Mouse (Mus musculus) R1 (cell line): ENCODE data around the gene Pde10a.

Experiments used
- DNase-seq: peaks from one replicate; pipeline ENCODE4 v3.0.0-alpha.2; 2018; ENCODE audit warnings: low read depth, low spot score

Pde10a gene

DNA sequence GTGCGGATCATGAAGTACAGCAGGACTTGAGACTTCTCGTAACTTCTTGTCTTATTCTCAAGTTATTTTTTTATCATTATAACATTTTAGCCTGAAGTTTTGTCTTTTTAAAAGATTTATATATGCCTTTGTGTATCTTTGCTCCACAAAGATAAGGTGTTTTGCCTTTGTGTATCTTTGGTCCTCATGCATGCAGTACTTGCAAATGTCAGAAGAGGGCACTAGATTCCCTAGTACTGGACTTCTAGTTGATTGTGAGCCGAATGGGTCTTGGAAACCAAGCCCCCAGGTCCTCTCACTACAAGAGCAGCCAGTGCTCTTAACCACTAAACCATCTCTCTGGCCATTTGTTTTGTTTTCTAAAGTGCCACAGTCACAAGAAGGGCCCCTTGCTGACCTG lies 55.2 kb downstream of the Pde10a start:
- DNase-seq: peak; percentile 34

- no peak for DNase-seq
These were observed 56.4 kb downstream of the Pde10a start for GRCm38 (mm10) chr17:8581579-8581978.

DNA sequence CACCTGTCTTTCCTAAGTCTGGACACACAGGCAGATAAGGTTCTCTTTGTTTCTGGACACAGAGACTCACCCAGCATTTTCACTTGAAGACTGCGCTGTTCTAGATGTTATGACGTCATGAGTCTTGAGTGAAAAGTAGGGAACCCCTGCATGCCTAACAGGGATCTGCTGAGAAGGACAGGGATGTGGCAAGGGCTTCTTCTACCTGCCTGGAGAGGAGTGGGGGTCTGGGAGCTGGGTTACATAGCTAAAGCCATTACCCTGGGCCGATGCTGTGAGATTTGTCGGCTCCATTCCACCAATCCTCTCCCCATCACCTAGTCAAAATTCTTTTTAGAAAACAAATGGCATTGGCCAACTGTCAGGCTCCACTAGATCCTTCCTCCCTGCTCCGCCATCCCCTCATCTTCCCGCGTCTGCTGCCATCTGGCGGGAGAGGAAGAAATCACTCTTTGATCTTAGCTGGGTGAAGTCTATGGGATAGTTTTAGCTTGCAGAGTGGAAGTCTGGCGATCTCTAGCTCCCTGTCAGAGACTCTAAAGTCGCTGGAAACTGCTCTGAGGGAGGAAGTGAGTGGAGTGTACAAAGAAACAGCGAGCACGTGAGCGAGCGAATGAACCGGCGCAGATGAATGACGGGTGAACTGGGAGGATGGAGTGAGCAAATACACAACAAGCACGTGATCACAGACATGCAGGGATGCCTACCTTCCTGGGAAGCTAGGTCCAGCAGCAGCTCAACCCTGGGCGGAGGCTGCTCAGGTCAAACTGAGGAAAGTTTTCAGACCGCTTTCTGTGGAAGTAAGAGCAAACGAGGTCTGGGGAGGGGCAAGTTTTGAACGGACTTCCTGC lies 67.5 kb downstream of the Pde10a start:
- peak; percentile 66 for DNase-seq

DNA sequence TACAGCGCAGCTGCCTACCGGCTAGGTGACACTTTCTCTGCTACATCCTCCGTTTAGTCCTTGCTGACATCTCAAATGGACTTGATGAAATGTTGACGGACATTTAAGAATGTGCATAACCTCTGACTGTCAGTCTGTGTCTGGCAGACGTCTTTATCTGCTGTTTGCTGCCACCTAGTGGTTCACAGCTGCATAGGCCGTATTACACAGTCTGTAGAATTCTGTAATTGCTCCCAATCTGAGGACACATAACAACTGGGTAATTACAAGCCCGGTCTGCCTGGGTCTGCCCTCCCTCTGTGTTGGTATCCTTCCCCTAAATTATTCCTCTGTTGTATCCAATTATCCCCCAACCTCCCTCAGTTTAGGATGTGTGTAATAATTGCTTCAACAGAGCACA lies 72.6 kb downstream of the Pde10a start:
- peak; percentile 63 for DNase-seq

DNA sequence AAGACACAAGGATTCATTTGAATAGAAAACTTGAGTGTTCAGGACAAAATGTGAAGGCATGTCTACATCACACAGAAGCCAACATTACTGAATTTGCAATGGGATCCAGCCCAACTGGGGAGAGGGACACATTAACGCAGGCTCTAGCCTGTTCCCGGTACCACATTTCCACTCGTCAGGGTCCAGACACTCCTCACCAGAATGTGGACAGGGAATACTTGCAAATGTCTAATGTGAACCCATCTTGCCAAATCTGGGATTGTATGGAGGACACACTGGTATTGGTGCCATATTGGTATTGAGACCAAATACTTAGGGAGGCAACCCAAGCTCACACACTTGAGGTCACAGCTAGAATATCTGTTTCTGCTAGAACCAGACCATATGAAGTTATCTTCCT lies 77.8 kb downstream of the Pde10a start:
- no peak for DNase-seq

GRCm38 (mm10) chr17:8605921-8606320 lies 80.7 kb downstream of the Pde10a start:
- no peak for DNase-seq

DNA sequence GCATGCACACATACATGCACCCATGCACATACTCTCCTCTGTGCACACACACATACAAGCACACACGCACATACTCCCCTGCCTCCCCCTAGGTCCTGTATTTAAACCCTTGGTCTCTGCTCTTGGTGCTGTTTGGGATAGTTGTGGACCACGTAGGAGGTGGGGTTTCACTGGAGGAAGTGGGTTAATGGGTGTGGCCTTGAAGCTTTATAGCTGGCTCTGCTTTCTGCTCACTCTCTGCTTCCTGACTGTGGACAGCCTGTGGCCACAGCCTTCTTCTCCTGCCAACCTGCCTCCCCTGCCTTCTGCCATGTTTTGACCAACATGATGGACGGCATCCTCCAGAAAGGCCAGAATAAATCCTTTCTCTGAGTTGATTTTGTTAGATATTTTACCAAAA lies 81.5 kb downstream of the Pde10a start:
- no peak for DNase-seq

GRCm38 (mm10) chr17:8611916-8612315 lies 86.7 kb downstream of the Pde10a start:
- DNase-seq: no peak

GRCm38 (mm10) chr17:8613882-8614551 lies 88.8 kb downstream of the Pde10a start:
- peak; percentile 72 for DNase-seq

GRCm38 (mm10) chr17:8620346-8620745 lies 95.2 kb downstream of the Pde10a start:
- no peak for DNase-seq

DNA sequence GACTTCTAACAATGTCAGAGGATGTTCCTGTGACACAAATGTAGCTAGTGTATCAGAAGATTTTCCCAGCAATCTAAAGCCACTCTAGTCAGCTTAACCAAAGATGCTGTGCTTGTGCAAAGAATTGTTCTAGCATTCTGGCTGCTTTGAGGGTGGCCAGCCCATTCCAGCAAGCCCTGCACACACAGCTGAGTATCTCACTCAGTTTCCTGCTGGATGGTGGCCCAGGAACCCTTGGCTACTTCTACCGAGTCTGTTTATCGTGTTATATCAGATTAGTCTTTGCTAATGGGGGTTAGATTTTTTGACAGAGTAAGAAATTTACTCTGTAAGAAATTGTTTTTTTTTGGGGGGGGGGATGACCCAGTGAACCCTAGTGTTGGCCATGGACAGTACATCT lies 95.9 kb downstream of the Pde10a start:
- no peak for DNase-seq

GRCm38 (mm10) chr17:8621906-8622305 lies 96.7 kb downstream of the Pde10a start:
- DNase-seq: no peak

GRCm38 (mm10) chr17:8626421-8626820 lies 101.2 kb downstream of the Pde10a start:
- no peak for DNase-seq

DNA sequence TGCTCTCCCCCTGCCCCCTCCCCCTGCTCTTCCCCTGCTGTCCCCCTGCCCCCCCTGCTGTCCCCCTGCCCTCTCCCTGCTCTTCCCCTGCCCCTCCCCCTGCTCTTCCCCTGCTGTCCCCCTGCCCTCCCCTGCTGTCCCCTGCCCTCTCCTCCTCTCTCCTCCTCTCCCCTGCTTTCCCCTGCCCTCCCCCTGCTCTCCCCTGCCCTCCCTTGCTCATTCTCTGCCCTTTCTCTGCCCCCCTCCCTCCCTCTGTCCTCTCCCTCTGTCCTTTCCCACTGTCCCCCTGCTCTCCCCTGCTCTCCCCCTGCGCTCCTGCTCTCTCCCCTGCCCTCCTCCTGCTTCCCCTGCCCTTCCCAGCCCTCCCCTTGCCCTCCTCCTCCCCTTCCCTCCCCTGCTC lies 106.5 kb downstream of the Pde10a start:
- DNase-seq: no peak

- DNase-seq: no peak
These were observed 108.4 kb downstream of the Pde10a start for GRCm38 (mm10) chr17:8633596-8633995.

- no peak for DNase-seq
These were observed 109.3 kb downstream of the Pde10a start for GRCm38 (mm10) chr17:8634476-8634875.

GRCm38 (mm10) chr17:8636231-8636630 lies 111.1 kb downstream of the Pde10a start:
- no peak for DNase-seq

GRCm38 (mm10) chr17:8636691-8637090 lies 111.5 kb downstream of the Pde10a start:
- DNase-seq: no peak

DNA sequence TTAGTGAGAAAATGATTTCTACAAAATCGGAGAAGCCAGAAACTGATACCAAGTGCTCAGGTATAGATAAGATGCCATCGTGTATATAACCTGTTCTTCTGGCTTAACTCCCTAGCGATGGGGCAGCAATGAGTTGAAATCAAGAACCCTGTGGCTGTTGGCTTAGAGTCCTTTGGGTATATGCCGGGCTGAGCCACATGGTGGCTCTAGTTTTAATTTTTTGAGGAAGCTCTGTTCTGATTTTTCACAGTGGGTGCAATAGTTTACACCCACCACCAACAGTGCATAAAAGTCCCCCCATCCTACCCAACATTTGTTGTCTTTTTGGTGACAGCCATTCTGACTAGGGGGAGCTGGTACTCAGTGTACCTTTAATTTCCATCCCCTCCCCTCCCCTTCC lies 112.0 kb downstream of the Pde10a start:
- no peak for DNase-seq

- peak; percentile 57 for DNase-seq
These were observed 114.7 kb downstream of the Pde10a start for GRCm38 (mm10) chr17:8639703-8640380.

DNA sequence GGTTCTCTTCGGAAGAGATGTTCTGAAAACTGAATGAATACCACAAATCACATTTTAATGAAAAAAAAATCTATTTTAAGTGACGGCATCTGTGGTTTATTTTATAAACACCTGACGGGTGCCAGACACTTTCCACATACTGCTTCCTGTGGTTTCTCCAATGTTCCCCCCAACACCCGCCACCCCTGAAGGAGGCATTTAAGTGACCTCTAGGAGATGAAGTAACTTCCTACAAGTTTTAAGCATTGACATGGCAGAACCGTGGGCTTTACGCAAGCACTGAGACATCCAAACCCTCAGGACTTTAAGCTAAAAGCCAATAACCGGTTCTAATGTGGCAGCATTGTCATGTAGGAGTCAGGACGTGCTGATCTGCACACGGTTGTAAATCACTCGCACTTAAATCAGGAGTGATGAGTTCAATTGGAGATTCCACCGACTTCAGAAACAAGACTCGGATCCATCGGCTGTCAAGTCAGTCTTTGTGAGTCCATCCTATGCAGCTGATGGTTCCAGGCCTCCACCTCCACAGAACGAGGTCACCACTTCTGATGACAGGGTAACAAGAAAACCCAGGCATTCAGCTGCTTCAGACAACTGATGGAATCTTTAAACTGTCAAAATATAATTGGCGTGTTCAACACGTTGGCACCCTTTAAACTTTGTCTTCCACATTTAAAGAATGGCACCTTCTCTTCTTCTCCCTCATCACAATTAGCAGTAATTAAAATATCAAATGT lies 115.7 kb downstream of the Pde10a start:
- DNase-seq: no peak

DNA sequence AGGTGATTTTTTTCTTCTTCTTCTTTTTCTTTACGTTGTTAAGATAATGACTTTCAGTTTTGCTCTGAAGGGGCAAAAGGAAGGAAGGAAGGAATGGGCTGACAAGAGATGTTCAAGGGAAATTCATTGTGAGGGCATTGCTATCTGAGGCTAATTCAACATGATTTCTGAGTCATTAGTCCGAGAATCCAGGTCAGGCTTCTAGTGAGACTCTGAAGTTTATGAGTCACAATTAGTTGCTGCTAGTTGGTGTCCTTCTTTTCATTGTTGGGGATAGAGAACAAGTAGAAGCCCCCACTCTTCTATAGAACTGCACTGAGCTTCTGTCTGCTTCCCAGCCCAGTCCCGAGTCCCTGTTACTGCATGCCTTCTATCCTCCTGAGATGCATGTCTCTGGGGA lies 116.3 kb downstream of the Pde10a start:
- no peak for DNase-seq
